Mouse (Mus musculus): ENCODE data around the gene Rbbp4. TPM values are rescaled to one million over a fixed set of nuclear protein-coding genes. Genes with fewer than 3 reads are reported as not detected.

Gene Rbbp4
- polyA plus RNA-seq, 1 experiment: 419 TPM

GRCm38 (mm10) chr4:129320876-129321275 is 14.3 kb downstream of the Rbbp4 start:
- H3K9me3 ChIP-seq (replicated peaks; ENCODE audit: control insufficient read depth, insufficient read depth, low read length, poor library complexity, severe bottlenecking): no peaks in the 10 kb centered on the region
- no peak overlapping the region for H3K9ac ChIP-seq (ENCODE audit: low read depth, poor library complexity, severe bottlenecking)
- H3K27ac ChIP-seq (ENCODE audit: insufficient read depth, low read length): no peak overlapping the region
- H3K4me3 ChIP-seq (ENCODE audit: low read depth, low read length): no peak overlapping the region
- H3K36me3 ChIP-seq (ENCODE audit: control insufficient read depth, insufficient read depth, low read length, poor library complexity, severe bottlenecking): peaks cover 75% of the 10 kb centered on the region
- no peak for TF ChIP-seq POLR2A (IDR thresholded peaks at IDR 0.05; ENCODE audit: insufficient read depth, low read length)
- TF ChIP-seq EP300 (IDR thresholded peaks at IDR 0.05; ENCODE audit: insufficient read depth, low read depth, low read length): no peak
- TF ChIP-seq CTCF (IDR thresholded peaks at IDR 0.05; ENCODE audit: low read depth, low read length): no peak
- no peaks in the 10 kb centered on the region for H3K4me1 ChIP-seq (ENCODE audit: control insufficient read depth, insufficient read depth, low read length)
- no peaks in the 10 kb centered on the region for H3K27me3 ChIP-seq (ENCODE audit: control insufficient read depth, insufficient read depth, low read length, poor library complexity, severe bottlenecking)

- H3K9me3 ChIP-seq (replicated peaks; ENCODE audit: control insufficient read depth, insufficient read depth, low read length, poor library complexity, severe bottlenecking): peaks cover 15% of the 10 kb centered on the region
- H3K27me3 ChIP-seq (ENCODE audit: control insufficient read depth, insufficient read depth, low read length, poor library complexity, severe bottlenecking): no peaks in the 10 kb centered on the region
- H3K27ac ChIP-seq (ENCODE audit: insufficient read depth, low read length): no peak overlapping the region
- peaks cover 83% of the 10 kb centered on the region for H3K36me3 ChIP-seq (ENCODE audit: control insufficient read depth, insufficient read depth, low read length, poor library complexity, severe bottlenecking)
- TF ChIP-seq CTCF (IDR thresholded peaks at IDR 0.05; ENCODE audit: low read depth, low read length): no peak
- TF ChIP-seq EP300 (IDR thresholded peaks at IDR 0.05; ENCODE audit: insufficient read depth, low read depth, low read length): no peak
- TF ChIP-seq POLR2A (IDR thresholded peaks at IDR 0.05; ENCODE audit: insufficient read depth, low read length): no peak
- H3K4me1 ChIP-seq (ENCODE audit: control insufficient read depth, insufficient read depth, low read length): no peaks in the 10 kb centered on the region
- no peak overlapping the region for H3K9ac ChIP-seq (ENCODE audit: low read depth, poor library complexity, severe bottlenecking)
- H3K4me3 ChIP-seq (ENCODE audit: low read depth, low read length): no peak overlapping the region
Measured at GRCm38 (mm10) chr4:129313886-129314285, 21.3 kb downstream of the Rbbp4 start.

- H3K4me1 ChIP-seq (ENCODE audit: control insufficient read depth, insufficient read depth, low read length): no peaks in the 10 kb centered on the region
- no peak overlapping the region for H3K9ac ChIP-seq (ENCODE audit: low read depth, poor library complexity, severe bottlenecking)
- H3K9me3 ChIP-seq (replicated peaks; ENCODE audit: control insufficient read depth, insufficient read depth, low read length, poor library complexity, severe bottlenecking): 0 out of 2 replicates have a peak, but pooled peaks cover 2% of the 10 kb centered on the region
- H3K36me3 ChIP-seq (ENCODE audit: control insufficient read depth, insufficient read depth, low read length, poor library complexity, severe bottlenecking): peaks cover 43% of the 10 kb centered on the region
- H3K27me3 ChIP-seq (ENCODE audit: control insufficient read depth, insufficient read depth, low read length, poor library complexity, severe bottlenecking): no peaks in the 10 kb centered on the region
- H3K4me3 ChIP-seq (ENCODE audit: low read depth, low read length): no peak overlapping the region
- no peak overlapping the region for H3K27ac ChIP-seq (ENCODE audit: insufficient read depth, low read length)
- no peak for TF ChIP-seq POLR2A (IDR thresholded peaks at IDR 0.05; ENCODE audit: insufficient read depth, low read length)
- no peak for TF ChIP-seq CTCF (IDR thresholded peaks at IDR 0.05; ENCODE audit: low read depth, low read length)
- TF ChIP-seq EP300 (IDR thresholded peaks at IDR 0.05; ENCODE audit: insufficient read depth, low read depth, low read length): no peak
Measured at GRCm38 (mm10) chr4:129307936-129308335, 27.2 kb downstream of the Rbbp4 start.

- H3K9ac ChIP-seq (ENCODE audit: low read depth, poor library complexity, severe bottlenecking): no peak overlapping the region
- peak overlapping the region; percentile 28; the same call in 1 of the 2 replicates for H3K27ac ChIP-seq (ENCODE audit: insufficient read depth, low read length)
- H3K36me3 ChIP-seq (ENCODE audit: control insufficient read depth, insufficient read depth, low read length, poor library complexity, severe bottlenecking): peaks cover 19% of the 10 kb centered on the region
- TF ChIP-seq EP300 (IDR thresholded peaks at IDR 0.05; ENCODE audit: insufficient read depth, low read depth, low read length): no peak
- no peak for TF ChIP-seq POLR2A (IDR thresholded peaks at IDR 0.05; ENCODE audit: insufficient read depth, low read length)
- H3K4me3 ChIP-seq (ENCODE audit: low read depth, low read length): no peak overlapping the region
- no peaks in the 10 kb centered on the region for H3K27me3 ChIP-seq (ENCODE audit: control insufficient read depth, insufficient read depth, low read length, poor library complexity, severe bottlenecking)
- H3K4me1 ChIP-seq (ENCODE audit: control insufficient read depth, insufficient read depth, low read length): no peaks in the 10 kb centered on the region
- H3K9me3 ChIP-seq (replicated peaks; ENCODE audit: control insufficient read depth, insufficient read depth, low read length, poor library complexity, severe bottlenecking): no peaks in the 10 kb centered on the region
Measured at GRCm38 (mm10) chr4:129304306-129304705, 30.9 kb downstream of the Rbbp4 start.

- Histone ChIP-seq H3K4me1 (ENCODE audit: control insufficient read depth, insufficient read depth, low read length) (no peaks in the 10 kb centered on the region), H3K27ac (ENCODE audit: insufficient read depth, low read length) (no peak overlapping the region), H3K27me3 (ENCODE audit: control insufficient read depth, insufficient read depth, low read length, poor library complexity, severe bottlenecking) (no peaks in the 10 kb centered on the region), H3K36me3 (ENCODE audit: control insufficient read depth, insufficient read depth, low read length, poor library complexity, severe bottlenecking) (peaks cover 14% of the 10 kb centered on the region), H3K4me3 (ENCODE audit: low read depth, low read length) (no peak overlapping the region), H3K9me3 (replicated peaks; ENCODE audit: control insufficient read depth, insufficient read depth, low read length, poor library complexity, severe bottlenecking) (no peaks in the 10 kb centered on the region), H3K9ac (ENCODE audit: low read depth, poor library complexity, severe bottlenecking) (no peak overlapping the region)
- TF ChIP-seq CTCF (IDR thresholded peaks at IDR 0.05; ENCODE audit: low read depth, low read length) (no peak), EP300 (IDR thresholded peaks at IDR 0.05; ENCODE audit: insufficient read depth, low read depth, low read length) (no peak), POLR2A (IDR thresholded peaks at IDR 0.05; ENCODE audit: insufficient read depth, low read length) (no peak)
Measured at GRCm38 (mm10) chr4:129303816-129304215, 31.4 kb downstream of the Rbbp4 start.

- no peak overlapping the region for H3K9ac ChIP-seq (ENCODE audit: low read depth, poor library complexity, severe bottlenecking)
- no peaks in the 10 kb centered on the region for H3K27me3 ChIP-seq (ENCODE audit: control insufficient read depth, insufficient read depth, low read length, poor library complexity, severe bottlenecking)
- H3K9me3 ChIP-seq (replicated peaks; ENCODE audit: control insufficient read depth, insufficient read depth, low read length, poor library complexity, severe bottlenecking): no peaks in the 10 kb centered on the region
- H3K27ac ChIP-seq (ENCODE audit: insufficient read depth, low read length): no peak overlapping the region
- H3K36me3 ChIP-seq (ENCODE audit: control insufficient read depth, insufficient read depth, low read length, poor library complexity, severe bottlenecking): peaks cover 11% of the 10 kb centered on the region
- H3K4me3 ChIP-seq (ENCODE audit: low read depth, low read length): no peak overlapping the region
- TF ChIP-seq CTCF (IDR thresholded peaks at IDR 0.05; ENCODE audit: low read depth, low read length) (no peak), POLR2A (IDR thresholded peaks at IDR 0.05; ENCODE audit: insufficient read depth, low read length) (no peak), EP300 (IDR thresholded peaks at IDR 0.05; ENCODE audit: insufficient read depth, low read depth, low read length) (no peak)
- H3K4me1 ChIP-seq (ENCODE audit: control insufficient read depth, insufficient read depth, low read length): no peaks in the 10 kb centered on the region
Measured at GRCm38 (mm10) chr4:129303401-129303800, 31.8 kb downstream of the Rbbp4 start.
